In genomic region chr12:118373250-118373649, GRCm38 (mm10) we compare ENCODE assay signal across 19 mouse cellular contexts.
DNase-seq lines count a peak whose midpoint lies in the region; ATAC-seq lines count a peak whose summit lies in the region.
"Had no signal": no experiment of that assay in that cellular context is flagged by ENCODE, and none has a peak within 500 bp of the region (broad histone marks: within the 10 kb centered on the region; RNA-seq: fewer than 3 reads in every experiment).

No protein-coding gene starts in this region.

- no peak overlapping the region for H3K9ac ChIP-seq in liver, embryonic 13.5 days
- H3K9ac ChIP-seq: forebrain, embryonic 15.5 days; heart, embryonic 12.5 days; intestine, embryonic 15.5 days; neural tube, embryonic 15.5 days had no signal

- no peak overlapping the region for H3K27ac ChIP-seq in liver, embryonic 13.5 days
- H3K27ac ChIP-seq: forebrain, embryonic 15.5 days; intestine, embryonic 15.5 days; limb, embryonic 10.5 days; macrophage; neural tube, embryonic 15.5 days had no signal

- 33% methylated on average over 6 of the region's 6 CpGs for WGBS in liver, embryonic 13.5 days (ENCODE audit: insufficient replicate concordance)

- no peaks in the 10 kb centered on the region for H3K9me3 ChIP-seq in liver, embryonic 13.5 days (replicated peaks)
- H3K9me3 ChIP-seq: forebrain, embryonic 15.5 days; heart, embryonic 12.5 days; intestine, embryonic 15.5 days; limb, embryonic 10.5 days; neural tube, embryonic 15.5 days had no signal

- ATAC-seq in liver, embryonic 13.5 days (ENCODE audit: low read depth), result peak; percentile 14; the same call in 1 of the 2 replicates
- ATAC-seq: forebrain, embryonic 15.5 days; intestine, embryonic 15.5 days had no signal

- H3K4me1 ChIP-seq in liver, embryonic 13.5 days (replicated peaks), result peaks cover 8% of the 10 kb centered on the region; the same call in 1 of the 2 replicates
- H3K4me1 ChIP-seq: heart, embryonic 12.5 days; intestine, embryonic 15.5 days; limb, embryonic 10.5 days; neural tube, embryonic 15.5 days had no signal

- no peaks in the 10 kb centered on the region for H3K27me3 ChIP-seq in liver, embryonic 13.5 days
- H3K27me3 ChIP-seq: forebrain, embryonic 15.5 days; heart, embryonic 12.5 days; intestine, embryonic 15.5 days; neural tube, embryonic 15.5 days had no signal

- H3K4me3 ChIP-seq in liver, embryonic 13.5 days (replicated peaks), result no peak overlapping the region
- H3K4me3 ChIP-seq: forebrain, embryonic 15.5 days; heart, embryonic 12.5 days; intestine, embryonic 15.5 days; limb, embryonic 10.5 days; neural tube, embryonic 15.5 days had no signal

- no peaks in the 10 kb centered on the region for H3K36me3 ChIP-seq in liver, embryonic 13.5 days
- H3K36me3 ChIP-seq: forebrain, embryonic 15.5 days; heart, embryonic 12.5 days; intestine, embryonic 15.5 days; limb, embryonic 10.5 days; neural tube, embryonic 15.5 days had no signal

- no peak overlapping the region for H3K4me2 ChIP-seq in liver, embryonic 13.5 days
- H3K4me2 ChIP-seq: forebrain, embryonic 15.5 days; heart, embryonic 12.5 days; intestine, embryonic 15.5 days; neural tube, embryonic 15.5 days had no signal

- peak; percentile 9 to 12 for DNase-seq in layer of hippocampus, adult 8-10 months (ENCODE audit: low spot score in 2 of 2)
- DNase-seq in layer of hippocampus, postnatal 10 days (ENCODE audit: low spot score in 2 of 2), result no peak
- DNase-seq in thymus, postnatal 0 days (ENCODE audit: low spot score), result peak; percentile 57
- no peak for DNase-seq in thymus, postnatal 14 days
- DNase-seq in liver, embryonic 13.5 days, result no peak
- no peak for DNase-seq in adrenal gland, postnatal 36 days
- no peak for DNase-seq in spleen, postnatal 4 days (ENCODE audit: low spot score in 2 of 2)
- DNase-seq in neural tube, embryonic 10.5 days (ENCODE audit: extremely low spot score, low spot score), result no peak
- DNase-seq: B cell, adult 2 months; cerebellum, adult 11 months; gastrocnemius, postnatal 36 days; kidney, postnatal 25 days; lung, adult 2 months had no signal

Comparison
In these comparisons a context has a peak if more than half of its experiments do, and no peak if none do; other contexts are left out.
1. DNase-seq: peak in layer of hippocampus, adult 8-10 months (2 of 2) and thymus, postnatal 0 days (single experiment); none in layer of hippocampus, postnatal 10 days (0 of 2), thymus, postnatal 14 days (single experiment), liver, embryonic 13.5 days (single experiment), adrenal gland, postnatal 36 days (0 of 2), spleen, postnatal 4 days (0 of 2) and neural tube, embryonic 10.5 days (single experiment).